Mouse (Mus musculus) limb, embryonic 11.5 days (tissue): ENCODE measurements around the gene Dock9. TPM values are rescaled to one million over a fixed set of nuclear protein-coding genes. Genes with fewer than 3 reads are reported as not detected.

Experiments used
- ATAC-seq: fragments of 200-750 bp; cut with Nextera tagmentation; 2 replicates; pipeline ENCODE4 v1.8.0; 2017; ENCODE audit warnings: low read depth; ENCODE audit not compliant: insufficient number of reproducible peaks, low FRiP score, low TSS enrichment
- DNase-seq: peaks from one replicate; pipeline ENCODE4 v3.0.0-alpha.2; 2015; ENCODE audit warnings: low spot score
- H3K27ac ChIP-seq: fragments of 300-500 bp; sonication (generic); replicated peaks from 2 replicates; pipeline ENCODE4 v1.5.1; 2014; ENCODE audit warnings: low read depth, mild to moderate bottlenecking, low read length
- H3K27me3 ChIP-seq: fragments of 300-500 bp; sonication (generic); 2 replicates; pipeline ENCODE4 v1.6.1; 2014; ENCODE audit warnings: mild to moderate bottlenecking, low read length, mixed read lengths; ENCODE audit not compliant: control insufficient read depth, insufficient read depth
- H3K36me3 ChIP-seq: fragments of 300-500 bp; sonication (generic); 2 replicates; pipeline ENCODE4 v1.6.1; 2014; ENCODE audit warnings: mild to moderate bottlenecking, low read length, moderate library complexity, mixed read lengths; ENCODE audit not compliant: control insufficient read depth, insufficient read depth
- H3K4me1 ChIP-seq: fragments of 300-500 bp; sonication (generic); 2 replicates; pipeline ENCODE4 v1.6.1; 2014; ENCODE audit warnings: low read length, mixed read lengths; ENCODE audit not compliant: control insufficient read depth, insufficient read depth
- H3K4me2 ChIP-seq: fragments of 300-500 bp; sonication (generic); 2 replicates; pipeline ENCODE4 v1.6.1; 2014; ENCODE audit warnings: low read depth, mild to moderate bottlenecking, moderate library complexity; ENCODE audit not compliant: severe bottlenecking
- H3K4me3 ChIP-seq: fragments of 300-500 bp; sonication (generic); 2 replicates; pipeline ENCODE4 v1.5.1; 2014; ENCODE audit warnings: low read depth, low read length
- H3K9ac ChIP-seq: fragments of 300-500 bp; sonication (generic); 2 replicates; pipeline ENCODE4 v1.6.1; 2014; ENCODE audit warnings: mild to moderate bottlenecking, low read length
- H3K9me3 ChIP-seq: fragments of 300-500 bp; sonication (generic); 2 replicates; pipeline ENCODE4 v1.6.1; 2016; ENCODE audit warnings: low read length; ENCODE audit not compliant: control insufficient read depth
- WGBS: fragments of 180-500 bp; shearing (Covaris S2); extraction: QIAGEN DNeasy Blood & Tissue Kit; methylation state at CpG from one replicate; pipeline ENCODE4 v1.1.7; 2014; 5-methylcytosine and 5-hydroxymethylcytosine counted together
- polyA plus RNA-seq: library from polyadenylated mRNA; unstranded; fragments of >200 nt; fragmentation: Nextera tagmentation; extraction: Ambion mirVana; gene quantifications from 2 replicates; pipeline ENCODE4 v1.2.1, GENCODE M21; 2014

The Dock9 gene
- polyA plus RNA-seq, 1 experiment from 2014 or later, result 5.8 TPM

DNA sequence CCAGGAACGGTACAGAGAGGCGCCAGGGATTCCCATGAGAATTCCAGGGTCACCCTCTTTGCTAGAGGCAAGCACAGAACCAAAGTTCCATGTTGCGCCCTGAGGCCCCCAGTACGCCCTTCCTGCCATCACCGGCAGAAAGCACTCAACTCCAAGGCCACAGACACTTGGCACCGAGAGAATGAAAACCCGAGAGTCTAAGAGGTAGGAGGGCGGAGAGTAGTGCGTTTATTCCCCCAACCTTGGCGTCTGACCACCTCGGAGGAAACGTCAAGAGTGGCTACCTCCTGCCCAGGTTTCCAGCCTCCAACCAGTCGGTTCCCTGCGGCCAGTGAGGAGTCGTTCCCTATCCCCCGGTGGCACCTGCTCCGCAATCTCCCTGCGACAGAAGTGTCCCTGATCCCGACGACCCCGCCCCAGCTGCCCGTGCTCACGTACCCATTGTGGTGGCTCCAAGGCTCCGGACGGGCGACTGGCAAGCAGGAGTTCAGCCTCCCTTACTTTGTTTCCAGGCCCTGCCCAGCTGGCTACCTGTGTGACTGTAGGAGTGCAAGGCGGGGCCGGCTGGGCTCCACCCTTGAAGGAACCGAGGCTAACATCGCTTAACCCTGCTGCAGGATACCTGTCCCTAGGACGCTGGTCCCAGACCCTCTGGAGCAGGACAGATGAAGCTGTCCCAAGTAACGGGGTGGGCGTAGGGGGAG, 292.7 kb downstream of the Dock9 start, which contains the start of gene Slc15a1:
Gene Slc15a1, minus strand, starts transcription at position 472 of the 704 bp plus-strand sequence.
- Histone ChIP-seq H3K9ac (no peak within 1 kb of the TSS), H3K27ac (no peak within 1 kb of the TSS), H3K36me3 (no peaks in the 10 kb centered on the region), H3K4me3 (no peak within 1 kb of the TSS), H3K4me1 (no peaks in the 10 kb centered on the region), H3K4me2 (0 out of 2 replicates have a peak within 1 kb of the TSS, but pooled peaks have one; percentile 4), H3K27me3 (peaks cover 34% of the 10 kb centered on the region), H3K9me3 (no peaks in the 10 kb centered on the region)
- 9% methylated on average over 33 of the region's 33 CpGs for WGBS
- DNase-seq, result no peak
- ATAC-seq, result no peak

DNA sequence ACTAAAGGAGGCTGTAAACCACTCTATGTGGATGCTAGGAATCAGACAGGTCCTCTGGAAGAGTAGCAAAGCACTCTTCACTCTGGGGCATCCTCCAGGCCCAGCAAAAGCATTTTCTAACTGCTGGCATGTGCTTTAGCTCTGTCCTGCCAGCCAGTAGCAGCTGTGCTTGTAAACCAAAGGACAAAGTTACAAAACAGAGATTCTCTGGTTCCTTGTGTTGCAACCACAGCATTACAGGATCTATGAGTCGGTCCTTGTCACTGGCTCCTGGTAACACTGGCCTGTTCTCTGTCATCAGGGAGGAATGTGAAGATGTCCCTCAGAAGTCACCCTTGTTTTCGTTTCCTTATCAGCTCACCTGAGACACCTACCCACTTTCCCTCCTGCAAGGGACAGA, 297.1 kb downstream of the Dock9 start:
- no peak overlapping the region for H3K4me3 ChIP-seq
- H3K9ac ChIP-seq, result no peak overlapping the region
- H3K36me3 ChIP-seq, result no peaks in the 10 kb centered on the region
- no peaks in the 10 kb centered on the region for H3K9me3 ChIP-seq
- 73% methylated on average over 2 of the region's 2 CpGs for WGBS
- H3K27me3 ChIP-seq, result peaks cover 18% of the 10 kb centered on the region
- no peak for DNase-seq
- no peak overlapping the region for H3K27ac ChIP-seq
- H3K4me1 ChIP-seq, result no peaks in the 10 kb centered on the region
- H3K4me2 ChIP-seq, result no peak overlapping the region
- no peak for ATAC-seq

DNA sequence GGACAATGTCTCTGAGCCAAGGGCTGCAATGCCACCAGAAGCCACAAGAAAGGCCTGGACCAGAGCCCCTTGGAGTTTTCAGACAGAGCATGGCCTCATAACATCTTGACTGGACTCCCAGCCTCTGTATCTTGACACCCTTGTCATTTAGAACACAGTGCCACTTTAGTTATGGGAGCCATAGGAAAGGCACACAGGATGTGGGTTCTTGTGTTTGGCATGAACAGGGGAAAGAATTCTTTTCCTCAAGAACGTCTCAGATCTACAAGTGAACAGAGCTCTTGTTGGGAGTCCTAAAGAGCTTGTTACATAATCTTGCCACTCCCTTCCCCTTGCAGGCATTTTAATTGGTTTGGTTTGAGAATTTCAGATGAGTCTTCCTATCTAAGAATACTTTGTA, 297.9 kb downstream of the Dock9 start:
- Histone ChIP-seq H3K36me3 (no peaks in the 10 kb centered on the region), H3K9ac (no peak overlapping the region), H3K27ac (no peak overlapping the region), H3K4me3 (no peak overlapping the region), H3K4me1 (no peaks in the 10 kb centered on the region), H3K27me3 (peaks cover 10% of the 10 kb centered on the region), H3K9me3 (no peaks in the 10 kb centered on the region), H3K4me2 (no peak overlapping the region)
- DNase-seq, result no peak
- no peak for ATAC-seq
- 76% methylated on average over 1 of the region's 1 CpGs for WGBS

DNA sequence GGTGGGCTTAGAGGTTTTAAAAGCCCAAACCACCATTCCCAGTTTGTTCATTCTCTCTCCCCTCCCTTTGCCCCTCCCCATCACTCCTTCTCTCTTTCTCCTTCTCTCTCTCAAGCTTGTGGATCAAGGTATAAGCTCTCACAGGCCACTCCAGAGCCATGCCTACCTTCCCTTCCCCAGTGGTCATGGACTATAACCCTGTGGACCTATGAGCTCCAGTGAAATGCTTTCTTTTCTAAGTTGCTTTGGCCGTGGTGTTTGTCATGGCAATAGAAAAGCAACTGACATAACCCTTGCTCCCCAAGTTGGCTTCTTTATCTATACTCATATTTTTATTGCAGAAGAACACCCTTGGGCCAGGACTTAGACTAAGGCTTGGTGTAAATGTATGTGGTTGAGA, 299.8 kb downstream of the Dock9 start:
- no peaks in the 10 kb centered on the region for H3K27me3 ChIP-seq
- H3K9ac ChIP-seq, result no peak overlapping the region
- ATAC-seq, result no peak
- H3K27ac ChIP-seq, result no peak overlapping the region
- no peaks in the 10 kb centered on the region for H3K9me3 ChIP-seq
- H3K4me2 ChIP-seq, result no peak overlapping the region
- H3K36me3 ChIP-seq, result no peaks in the 10 kb centered on the region
- DNase-seq, result no peak
- no peak overlapping the region for H3K4me3 ChIP-seq
- H3K4me1 ChIP-seq, result no peaks in the 10 kb centered on the region
- WGBS, result 89% methylated on average over 1 of the region's 1 CpGs

DNA sequence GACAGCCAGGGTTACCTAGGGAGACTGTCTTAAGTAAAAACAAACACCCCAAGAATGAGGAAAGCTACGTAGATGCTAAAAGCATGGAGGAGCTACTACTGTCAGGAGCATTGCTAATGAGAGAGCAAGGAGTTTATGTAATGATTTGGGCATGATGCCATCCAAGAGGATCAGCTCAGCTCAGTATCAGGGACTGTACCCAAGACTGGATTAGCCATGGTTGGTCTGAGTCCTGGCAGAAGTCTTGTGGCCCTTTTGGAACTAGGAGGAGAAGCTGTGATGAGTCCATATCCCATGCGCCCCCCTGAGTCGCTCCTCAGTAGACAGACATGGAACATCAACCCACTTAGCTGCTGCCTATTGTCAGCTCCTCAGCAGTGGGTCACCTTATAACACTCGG, 301.9 kb downstream of the Dock9 start:
- no peak overlapping the region for H3K4me2 ChIP-seq
- no peak for ATAC-seq
- no peaks in the 10 kb centered on the region for H3K9me3 ChIP-seq
- H3K27ac ChIP-seq, result no peak overlapping the region
- no peaks in the 10 kb centered on the region for H3K27me3 ChIP-seq
- H3K4me1 ChIP-seq, result peaks cover 2% of the 10 kb centered on the region
- 83% methylated on average over 4 of the region's 4 CpGs for WGBS
- no peaks in the 10 kb centered on the region for H3K36me3 ChIP-seq
- DNase-seq, result no peak
- H3K4me3 ChIP-seq, result no peak overlapping the region
- H3K9ac ChIP-seq, result no peak overlapping the region

DNA sequence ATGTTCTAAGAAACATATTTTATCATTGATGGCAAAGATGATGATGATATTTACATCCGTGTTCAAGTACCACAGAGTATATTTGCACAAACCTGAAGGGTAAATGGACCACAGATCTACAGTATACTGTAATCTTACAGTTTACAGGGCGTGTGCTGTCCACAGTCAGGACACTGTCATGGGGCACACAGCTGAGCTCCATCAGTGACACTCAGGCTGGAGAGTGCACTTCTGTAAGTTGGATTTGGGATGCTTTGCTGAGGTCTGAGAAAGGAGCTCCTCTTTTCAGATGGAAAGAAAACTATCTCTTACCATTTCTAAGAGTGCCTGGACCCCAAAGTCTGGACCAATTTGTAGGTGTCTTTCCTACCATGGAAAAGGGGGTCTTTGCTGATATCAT, 302.5 kb downstream of the Dock9 start:
- no peak for DNase-seq
- no peak overlapping the region for H3K4me3 ChIP-seq
- WGBS, result 83% methylated on average over 2 of the region's 2 CpGs
- ATAC-seq, result no peak
- H3K36me3 ChIP-seq, result no peaks in the 10 kb centered on the region
- peaks cover 2% of the 10 kb centered on the region for H3K4me1 ChIP-seq
- H3K9me3 ChIP-seq, result no peaks in the 10 kb centered on the region
- H3K9ac ChIP-seq, result no peak overlapping the region
- H3K4me2 ChIP-seq, result no peak overlapping the region
- H3K27me3 ChIP-seq, result no peaks in the 10 kb centered on the region
- no peak overlapping the region for H3K27ac ChIP-seq

DNA sequence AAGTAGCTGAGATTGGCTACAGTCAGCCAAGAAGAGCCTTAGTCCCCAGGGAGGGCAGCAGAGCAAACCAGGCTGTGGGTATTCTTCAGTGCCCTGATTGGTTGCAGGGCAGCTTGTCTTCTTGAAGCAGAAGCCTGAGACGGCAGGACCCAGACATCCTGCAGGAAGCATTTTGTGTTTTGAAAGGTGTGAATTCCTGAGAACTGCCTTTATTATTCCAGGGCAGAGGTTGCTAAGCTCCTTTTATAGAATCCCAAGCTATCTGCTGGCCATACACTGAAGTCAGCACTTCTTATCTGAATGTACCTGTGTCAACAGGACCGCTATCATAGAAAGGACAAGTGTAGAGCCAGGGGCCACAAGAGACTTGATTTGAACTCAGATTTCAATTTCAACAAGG, 303.4 kb downstream of the Dock9 start:
- Histone ChIP-seq H3K9ac (no peak overlapping the region), H3K27ac (no peak overlapping the region), H3K4me3 (no peak overlapping the region), H3K36me3 (no peaks in the 10 kb centered on the region), H3K4me1 (peaks cover 2% of the 10 kb centered on the region), H3K9me3 (no peaks in the 10 kb centered on the region), H3K27me3 (no peaks in the 10 kb centered on the region), H3K4me2 (no peak overlapping the region)
- no peak for ATAC-seq
- DNase-seq, result no peak
- WGBS, result 53% methylated on average over 2 of the region's 2 CpGs

DNA sequence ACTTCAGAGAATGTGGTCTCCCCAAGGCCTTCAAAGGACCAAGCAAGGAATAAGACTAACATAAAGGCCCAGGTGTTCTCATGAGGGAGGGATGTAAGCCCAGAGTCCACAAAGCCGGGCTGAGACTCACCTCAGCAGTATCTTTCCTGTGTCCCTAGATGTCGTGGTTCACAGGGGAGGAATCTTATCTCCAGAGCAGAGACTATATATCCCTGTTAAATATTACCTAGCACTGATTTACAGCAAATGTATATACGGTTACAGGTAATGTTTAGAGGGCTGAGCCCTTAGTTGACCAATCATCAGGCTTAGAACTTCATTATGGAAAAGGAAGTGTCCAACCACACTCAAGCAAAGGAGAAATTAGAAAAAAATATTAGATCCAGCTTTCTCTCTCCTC, 303.9 kb downstream of the Dock9 start:
- Histone ChIP-seq H3K9me3 (no peaks in the 10 kb centered on the region), H3K9ac (no peak overlapping the region), H3K27ac (no peak overlapping the region), H3K27me3 (no peaks in the 10 kb centered on the region), H3K4me2 (no peak overlapping the region), H3K4me3 (no peak overlapping the region), H3K36me3 (no peaks in the 10 kb centered on the region), H3K4me1 (peaks cover 2% of the 10 kb centered on the region)
- ATAC-seq (no peak), DNase-seq (no peak)
- WGBS, result 68% methylated on average over 3 of the region's 3 CpGs

DNA sequence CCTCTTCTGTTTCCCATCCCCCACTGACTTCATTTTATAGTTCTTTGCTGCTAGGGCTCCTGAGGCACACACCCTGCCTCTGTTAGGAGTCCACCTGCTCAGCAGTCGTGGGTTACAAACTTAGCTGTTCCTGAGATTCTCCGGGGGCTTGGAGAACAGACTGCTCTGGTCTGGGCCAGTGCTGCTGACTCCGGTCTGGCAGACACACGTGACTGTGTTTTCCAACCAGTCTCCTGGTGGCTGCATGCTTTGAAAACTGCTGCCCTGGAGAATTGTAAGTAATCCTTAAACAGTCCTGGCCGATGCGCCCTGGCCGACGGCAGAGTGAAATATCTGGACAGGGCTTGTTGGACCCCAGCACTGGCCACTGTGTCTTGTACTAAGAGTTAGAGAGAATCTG, 305.3 kb downstream of the Dock9 start:
- H3K9ac ChIP-seq, result no peak overlapping the region
- peaks cover 2% of the 10 kb centered on the region for H3K4me1 ChIP-seq
- H3K27ac ChIP-seq, result no peak overlapping the region
- no peak overlapping the region for H3K4me3 ChIP-seq
- no peaks in the 10 kb centered on the region for H3K9me3 ChIP-seq
- H3K27me3 ChIP-seq, result no peaks in the 10 kb centered on the region
- H3K4me2 ChIP-seq, result no peak overlapping the region
- WGBS, result 62% methylated on average over 8 of the region's 8 CpGs
- DNase-seq (no peak), ATAC-seq (no peak)
- H3K36me3 ChIP-seq, result no peaks in the 10 kb centered on the region
